Mouse (Mus musculus) lung, postnatal 0 days (tissue): ENCODE measurements around the gene Bphl.

Experiments used
- CTCF ChIP-seq: IDR thresholded peaks from 2 replicates; pipeline ENCODE4 v1.5.1; 2016; ENCODE audit warnings: antibody characterized with exemption, mild to moderate bottlenecking
- EP300 ChIP-seq: IDR thresholded peaks from 2 replicates; pipeline ENCODE4 v1.6.1; 2016; ENCODE audit warnings: antibody characterized with exemption, mild to moderate bottlenecking, control low read depth

GRCm38 (mm10) chr13:34119406-34119805, 82.0 kb downstream of the Bphl start:
- no peak for TF ChIP-seq CTCF
- TF ChIP-seq EP300, result no peak
